Mouse (Mus musculus): ENCODE measurements at regions not wholly inside any gene's neighbourhood (a gene's known extent, or its start where the extent isn't known, plus 50 kb on each side); places are given as distances from the start of the nearest gene placed in this dataset.

DNA sequence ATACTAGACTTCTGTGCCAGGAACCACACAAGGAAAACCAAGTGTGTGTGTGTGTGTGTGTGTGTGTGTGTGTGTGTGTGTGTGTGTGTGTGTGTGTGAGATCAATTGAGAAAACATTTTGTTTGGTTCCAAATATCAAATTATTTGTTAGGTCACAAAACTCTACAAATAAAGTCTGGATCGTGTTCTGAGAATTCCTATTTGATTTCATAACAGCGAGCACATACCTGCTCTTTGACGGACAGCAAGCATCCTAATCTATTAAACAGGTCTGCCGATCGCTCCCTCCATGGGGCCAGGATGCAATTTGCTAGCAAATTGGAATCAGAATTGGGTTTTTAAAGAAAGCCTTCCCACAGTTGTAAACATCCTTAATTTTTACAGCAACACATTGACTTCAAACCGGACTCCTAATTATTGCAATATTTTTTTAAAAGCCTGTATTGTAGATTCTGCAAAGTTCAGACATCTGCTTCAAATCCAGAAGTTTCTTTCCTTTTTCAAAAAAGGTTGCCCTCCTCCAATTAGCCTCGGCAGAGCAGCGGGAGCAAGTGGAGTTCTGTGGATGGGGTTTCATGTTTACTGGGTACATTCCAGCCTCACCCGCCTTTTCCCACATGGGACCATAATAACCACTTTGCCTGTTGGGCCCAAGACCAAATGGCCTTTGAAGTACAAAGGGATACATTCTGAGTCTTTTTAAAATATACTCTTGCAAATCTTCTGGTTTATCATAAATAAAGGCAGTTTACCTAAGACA, 223.2 kb downstream of the Fam49a start:
- TF ChIP-seq CTCF (IDR thresholded peaks at IDR 0.05; ENCODE audit: control insufficient read depth, insufficient read depth, insufficient replicate concordance, low read depth, low read length) (no peak), POLR2A (IDR thresholded peaks at IDR 0.05; ENCODE audit: control insufficient read depth, low read depth, low read length) (no peak)
